Mouse (Mus musculus) heart, postnatal 10 days (tissue): Measurements from ENCODE around the gene Rpl13. TPM values are rescaled to one million over a fixed set of nuclear protein-coding genes. Genes with fewer than 3 reads are reported as not detected.

Experiments used
- DNase-seq, 2 experiments: peaks; one replicate each; pipeline ENCODE4 v3.0.0; 2021
- intact Hi-C: fragments of 180-260 bp; cut with DNase I; formaldehyde crosslinking; loops from one replicate; pipeline ENCODE4 v1.15.1; 2025
- microRNA-seq, 2 experiments: library from miRNA; unstranded; fragments of <30 nt; microRNA quantifications; one replicate each; pipeline ENCODE4 v1.2.0; 2022
- total RNA-seq, 2 experiments: library from RNA; stranded (reverse); gene quantifications; 2 replicates each; pipeline ENCODE4 v1.2.3; 2021

Rpl13 gene
- total RNA-seq, 2 experiments from 2014 or later: 536 to 545 TPM

GRCm38 (mm10) chr8:123141741-123142462, 39.8 kb downstream of the Rpl13 start:
- intact Hi-C loops: no loop called here
- DNase-seq: peak; percentile 96

- intact Hi-C loops: loop anchor here (1.0 kb wide), 1 partner anchor 45 kb away; no protein-coding TSS in a partner anchor
- DNase-seq: peak; percentile 51 to 64
Measured at GRCm38 (mm10) chr8:123145279-123145678, 43.1 kb downstream of the Rpl13 start.

GRCm38 (mm10) chr8:123146390-123146789, 44.2 kb downstream of the Rpl13 start:
- intact Hi-C loops: no loop called here
- DNase-seq: peak in 1 of 2 experiments; percentile 28

GRCm38 (mm10) chr8:123150737-123151171, 48.6 kb downstream of the Rpl13 start:
- intact Hi-C loops: no loop called here
- peak in 1 of 2 experiments; percentile 47 for DNase-seq

Small RNA genes lying within 50 kb of the gene (microRNA-seq; reads per million reads assigned to microRNA genes)
- gene Mir7079 (0 reads per million in 2 experiments), gene Mir7080 (0 to 0.35 reads per million in 2 experiments)

Other genes starting within 250 kb of the Rpl13 start
- gene Ankrd11, start 60.1 kb upstream of the Rpl13 start, total RNA-seq: 10 to 100 TPM; 83.6 to 84.5 TPM
- 10 to 100 TPM; 72.8 to 80.3 TPM for gene Spg7, start 39.4 kb upstream of the Rpl13 start, total RNA-seq
- 1 to 10 TPM in 1 of 2 experiments, under 1 TPM in 1; 0.64 to 1.3 TPM for gene Cpne7, start 15.0 kb downstream of the Rpl13 start, total RNA-seq
- 1 to 10 TPM; 1.3 to 2.3 TPM for gene Sult5a1, start 56.0 kb downstream of the Rpl13 start, total RNA-seq
- gene Dpep1, start 83.9 kb downstream of the Rpl13 start, total RNA-seq: 10 to 100 TPM in 1 of 2 experiments, 1 to 10 TPM in 1; 9.6 to 29.0 TPM
- gene Chmp1a, start 110.4 kb downstream of the Rpl13 start, total RNA-seq: 10 to 100 TPM; 64.2 to 82.9 TPM
- 10 to 100 TPM; 42.9 to 48.5 TPM for gene Spata33, start 110.5 kb downstream of the Rpl13 start, total RNA-seq
- 10 to 100 TPM; 26.4 to 27.9 TPM for gene Cdk10, start 122.5 kb downstream of the Rpl13 start, total RNA-seq
- 1 to 10 TPM; 6.4 to 6.8 TPM for gene Spata2l, start 133.9 kb downstream of the Rpl13 start, total RNA-seq
- 10 to 100 TPM; 10.7 to 12.1 TPM for gene Zfp276, start 151.8 kb downstream of the Rpl13 start, total RNA-seq
- gene Vps9d1, start 152.0 kb downstream of the Rpl13 start, total RNA-seq: 10 to 100 TPM; 22.9 to 27.0 TPM
- gene Fanca, start 216.2 kb downstream of the Rpl13 start, total RNA-seq: 1 to 10 TPM; 6.5 to 7.4 TPM
- under 1 TPM; 0.26 to 0.32 TPM for gene Spire2, start 230.4 kb downstream of the Rpl13 start, total RNA-seq